ENCODE assay signal across 10 mouse cellular contexts in the genomic region with DNA sequence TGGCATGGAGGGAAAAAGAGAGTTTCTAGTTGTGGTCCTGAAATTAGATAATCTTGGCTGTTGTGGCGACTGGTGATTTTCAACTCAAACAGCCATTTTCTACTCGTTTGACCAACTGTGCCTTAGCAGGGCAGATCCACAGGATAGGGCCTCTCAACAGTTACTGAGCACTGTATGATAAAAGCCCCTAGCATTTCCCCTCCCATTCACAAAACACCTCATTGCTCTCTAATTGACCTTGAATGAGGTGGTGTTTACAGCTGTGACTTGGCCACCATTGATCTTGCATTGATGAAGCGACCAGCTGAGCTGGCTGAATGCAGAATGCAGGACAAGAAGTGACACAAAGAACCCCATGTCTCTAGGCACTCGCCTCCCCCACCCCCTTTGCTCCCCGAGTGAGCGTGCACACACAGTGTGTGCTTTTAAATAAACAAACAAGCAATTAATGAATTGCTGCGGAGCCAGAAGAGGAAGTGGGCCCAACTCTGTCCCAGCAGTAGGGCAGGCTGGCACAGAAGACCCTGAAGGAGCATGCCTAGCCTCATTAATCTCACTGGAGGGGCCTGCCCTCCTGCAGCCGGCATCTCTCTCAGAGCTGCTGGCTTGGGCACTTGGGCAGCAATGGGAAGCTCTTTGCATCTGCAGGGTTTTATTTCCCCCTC. TPM values are rescaled to one million over a fixed set of nuclear protein-coding genes. Genes with fewer than 3 reads are reported as not detected.
DNase-seq lines count a peak whose midpoint lies in the region; ATAC-seq and TF ChIP-seq lines count a peak whose summit lies in the region.
"Had no signal": no experiment of that assay in that cellular context is flagged by ENCODE, and none has a peak within 500 bp of the region (broad histone marks: within the 10 kb centered on the region; RNA-seq: fewer than 3 reads in every experiment).

No protein-coding gene starts in this region.

- peak; percentile 26; the same call in 1 of the 2 replicates for ATAC-seq in cerebellum, adult (ENCODE audit: insufficient number of reproducible peaks, low FRiP score, low TSS enrichment)
- peak; percentile 68; the same call in 1 of the 2 replicates for ATAC-seq in hindbrain, embryonic 14.5 days (ENCODE audit: low FRiP score)
- ATAC-seq in midbrain, postnatal 0 days (ENCODE audit: low FRiP score): peak; percentile 68; the same call in 1 of the 2 replicates

- no peaks in the 10 kb centered on the region for H3K9me3 ChIP-seq in hindbrain, embryonic 14.5 days (ENCODE audit: control insufficient read depth, low read length)
- H3K9me3 ChIP-seq in midbrain, postnatal 0 days (ENCODE audit: low read length): no peaks in the 10 kb centered on the region
- H3K9me3 ChIP-seq: kidney, embryonic 15.5 days had no signal

- peaks cover 2% of the 10 kb centered on the region; the same call in 1 of the 2 replicates for H3K4me1 ChIP-seq in hindbrain, embryonic 14.5 days (replicated peaks; ENCODE audit: control insufficient read depth, insufficient read depth, low read length)
- 0 out of 2 replicates have a peak, but pooled peaks cover 2% of the 10 kb centered on the region for H3K4me1 ChIP-seq in midbrain, postnatal 0 days (ENCODE audit: insufficient read depth, low read length)

- peaks cover 26% of the 10 kb centered on the region for H3K27me3 ChIP-seq in hindbrain, embryonic 14.5 days (ENCODE audit: control insufficient read depth, insufficient read depth, low read length)
- H3K27me3 ChIP-seq in midbrain, postnatal 0 days (ENCODE audit: insufficient read depth, low read length): no peaks in the 10 kb centered on the region

- H3K9ac ChIP-seq in hindbrain, embryonic 14.5 days: no peak overlapping the region
- no peak overlapping the region for H3K9ac ChIP-seq in midbrain, postnatal 0 days (replicated peaks; ENCODE audit: low read length, poor library complexity, severe bottlenecking)
- H3K9ac ChIP-seq: kidney, embryonic 15.5 days; liver, embryonic 14.5 days had no signal

- intact Hi-C loops in gastrocnemius, postnatal 14 days (cut with DNase I; ENCODE audit: low total_unique reads): no loop called here

- H3K27ac ChIP-seq in hindbrain, embryonic 14.5 days: no peak overlapping the region
- no peak overlapping the region for H3K27ac ChIP-seq in midbrain, postnatal 0 days (ENCODE audit: low read depth, low read length)
- H3K27ac ChIP-seq: kidney, embryonic 15.5 days; liver, embryonic 14.5 days had no signal

- WGBS in hindbrain, embryonic 14.5 days: 11% methylated on average over 8 of the region's 8 CpGs
- WGBS in midbrain, postnatal 0 days: 29% methylated on average over 8 of the region's 8 CpGs

- no peak for DNase-seq in cerebellum, adult 8-10 months
- DNase-seq in cerebellum, postnatal 14 days: peak; percentile 22 to 33
- DNase-seq in hindbrain, embryonic 14.5 days (ENCODE audit: low spot score): no peak
- peak; percentile 63 for DNase-seq in midbrain, postnatal 0 days (ENCODE audit: low spot score)
- DNase-seq in embryo, embryonic 11 days: no peak
- no peak for DNase-seq in adrenal gland, postnatal 4 days (ENCODE audit: low spot score in 2 of 2)
- DNase-seq in gastrocnemius, postnatal 14 days: no peak

- H3K4me2 ChIP-seq in hindbrain, embryonic 14.5 days (replicated peaks): no peak overlapping the region
- no peak overlapping the region for H3K4me2 ChIP-seq in midbrain, postnatal 0 days (ENCODE audit: low read depth, low read length, poor library complexity, severe bottlenecking)
- H3K4me2 ChIP-seq: kidney, embryonic 15.5 days had no signal

- no peak overlapping the region for H3K4me3 ChIP-seq in hindbrain, embryonic 14.5 days (replicated peaks; ENCODE audit: low read length)
- no peak overlapping the region for H3K4me3 ChIP-seq in midbrain, postnatal 0 days (ENCODE audit: low read depth, low read length)
- H3K4me3 ChIP-seq: kidney, embryonic 15.5 days had no signal

- no peaks in the 10 kb centered on the region for H3K36me3 ChIP-seq in hindbrain, embryonic 14.5 days (replicated peaks; ENCODE audit: control insufficient read depth, insufficient read depth)
- H3K36me3 ChIP-seq in midbrain, postnatal 0 days (ENCODE audit: insufficient read depth, low read length): no peaks in the 10 kb centered on the region
- H3K36me3 ChIP-seq: kidney, embryonic 15.5 days had no signal

- TF ChIP-seq CTCF in midbrain, postnatal 0 days (IDR thresholded peaks at IDR 0.05): no peak

RNA-seq across cellular contexts. Expression of a gene that starts 48.3 kb away (rescaled TPM):
- polyA plus RNA-seq in hindbrain, embryonic 14.5 days (2014; fragmentation: Nextera tagmentation; extraction: Ambion mirVana): 17.5 and 18.6 TPM in 2 replicates
- 48.8 and 56.3 TPM in 2 replicates for total RNA-seq in midbrain, postnatal 0 days (2014; rRNA removed)
- 8.8 and 11.3 TPM in 2 replicates for polyA plus RNA-seq in midbrain, postnatal 0 days (2015; fragmentation: Nextera tagmentation; extraction: Ambion mirVana)
- 10 to 100 TPM; 40.5 to 43.3 TPM for total RNA-seq in adrenal gland, postnatal 4 days (2021)
- 10 to 100 TPM; 12.9 to 13.3 TPM for total RNA-seq in gastrocnemius, postnatal 14 days (2021)

Comparison
In these comparisons a context has a peak if more than half of its experiments do, and no peak if none do; other contexts are left out.
1. DNase-seq: peak in cerebellum, postnatal 14 days (2 of 2) and midbrain, postnatal 0 days (single experiment); none in cerebellum, adult 8-10 months (single experiment), hindbrain, embryonic 14.5 days (single experiment), embryo, embryonic 11 days (single experiment), adrenal gland, postnatal 4 days (0 of 2) and gastrocnemius, postnatal 14 days (single experiment).
2. Peak in every context shown above with its lines, with median percentiles within 50 percentile points of each other: ATAC-seq.